Comparison of ENCODE assay signal across 10 mouse cellular contexts in the genomic region with DNA sequence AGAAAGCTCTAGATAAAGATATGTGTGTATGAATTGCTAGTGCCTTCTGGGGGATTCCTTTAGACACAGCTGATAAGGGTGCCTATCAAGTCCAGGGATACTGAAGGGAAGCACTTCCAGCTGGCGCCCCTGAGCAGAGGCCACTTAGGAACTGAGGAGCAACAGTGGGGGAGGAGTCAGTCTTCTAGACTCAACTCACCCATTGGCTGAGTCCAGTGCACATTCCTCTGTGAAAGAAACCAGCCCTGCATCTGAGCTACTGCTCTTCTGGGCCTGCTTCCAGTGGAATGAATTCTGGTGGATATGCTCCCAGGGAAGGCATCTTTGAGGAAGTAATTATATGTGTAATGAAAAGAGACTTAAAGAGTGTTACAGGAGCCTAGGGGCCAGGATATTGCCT.
A peak's percentile ranks its signal among the peaks of the same experiment; 100 is the strongest.
DNase-seq lines count a peak whose midpoint lies in the region; ATAC-seq and TF ChIP-seq lines count a peak whose summit lies in the region.
"Had no signal": no experiment of that assay in that cellular context is flagged by ENCODE, and none has a peak within 500 bp of the region (broad histone marks: within the 10 kb centered on the region; RNA-seq: fewer than 3 reads in every experiment).

No protein-coding gene starts in this region.

- no peaks in the 10 kb centered on the region for H3K36me3 ChIP-seq in kidney, embryonic 15.5 days
- no peaks in the 10 kb centered on the region for H3K36me3 ChIP-seq in limb, embryonic 14.5 days (ENCODE audit: control insufficient read depth, insufficient read depth, low read length)
- H3K36me3 ChIP-seq: G1E; liver, embryonic 13.5 days had no signal

- H3K4me1 ChIP-seq in kidney, embryonic 15.5 days, result 0 out of 2 replicates have a peak, but pooled peaks cover 2% of the 10 kb centered on the region
- H3K4me1 ChIP-seq in limb, embryonic 14.5 days (ENCODE audit: control insufficient read depth, insufficient read depth, low read length), result no peaks in the 10 kb centered on the region
- H3K4me1 ChIP-seq: liver, embryonic 13.5 days had no signal

- 54% methylated on average over 1 of the region's 1 CpGs for WGBS in kidney, embryonic 15.5 days
- 29% methylated on average over 1 of the region's 1 CpGs for WGBS in limb, embryonic 14.5 days

- no peak overlapping the region for H3K4me2 ChIP-seq in kidney, embryonic 15.5 days
- no peak overlapping the region for H3K4me2 ChIP-seq in limb, embryonic 14.5 days (replicated peaks; ENCODE audit: low read depth, low read length, severe bottlenecking)
- H3K4me2 ChIP-seq: liver, embryonic 13.5 days had no signal

- no peak for TF ChIP-seq POLR2A in limb, embryonic 14.5 days (IDR thresholded peaks at IDR 0.05; ENCODE audit: borderline replicate concordance, extremely low read depth, insufficient read depth, insufficient read length)

- no peak overlapping the region for H3K4me3 ChIP-seq in kidney, embryonic 15.5 days (replicated peaks)
- H3K4me3 ChIP-seq in limb, embryonic 14.5 days (replicated peaks; ENCODE audit: low read length), result no peak overlapping the region
- H3K4me3 ChIP-seq: liver, embryonic 13.5 days had no signal

- ATAC-seq in kidney, embryonic 15.5 days (replicated peaks; ENCODE audit: low FRiP score), result peak; percentile 88
- ATAC-seq in limb, embryonic 14.5 days (ENCODE audit: low FRiP score, low read depth), result peak; percentile 72

- no peak overlapping the region for H3K27ac ChIP-seq in kidney, embryonic 15.5 days
- no peak overlapping the region for H3K27ac ChIP-seq in limb, embryonic 14.5 days (replicated peaks; ENCODE audit: low read depth, low read length)
- H3K27ac ChIP-seq: liver, embryonic 13.5 days had no signal

- no peaks in the 10 kb centered on the region for H3K9me3 ChIP-seq in kidney, embryonic 15.5 days (replicated peaks)
- H3K9me3 ChIP-seq in limb, embryonic 14.5 days (ENCODE audit: control insufficient read depth, low read length), result no peaks in the 10 kb centered on the region
- H3K9me3 ChIP-seq: G1E; liver, embryonic 13.5 days had no signal

- H3K27me3 ChIP-seq in kidney, embryonic 15.5 days, result no peaks in the 10 kb centered on the region
- H3K27me3 ChIP-seq in limb, embryonic 14.5 days (ENCODE audit: control insufficient read depth, insufficient read depth, low read length), result no peaks in the 10 kb centered on the region
- H3K27me3 ChIP-seq: liver, embryonic 13.5 days had no signal

- no peak for DNase-seq in kidney, adult 18-20 months
- DNase-seq in NIH3T3 (ENCODE audit: low read depth), result peak; percentile 62
- DNase-seq in embryo, embryonic 9.5 days (ENCODE audit: extremely low spot score), result peak; percentile 22
- DNase-seq in limb, embryonic 14.5 days (ENCODE audit: low spot score), result peak; percentile 55
- no peak for DNase-seq in adrenal gland, adult 8-10 months
- no peak for DNase-seq in frontal cortex, adult 2 months (ENCODE audit: extremely low spot score in 1 of 2, low spot score in 1 of 2)
- DNase-seq: kidney, postnatal 36 days; liver, embryonic 13.5 days had no signal

- no peak overlapping the region for H3K9ac ChIP-seq in kidney, embryonic 15.5 days
- H3K9ac ChIP-seq in limb, embryonic 14.5 days (ENCODE audit: low read depth, low read length, severe bottlenecking), result no peak overlapping the region
- H3K9ac ChIP-seq: liver, embryonic 13.5 days had no signal

Comparison
In these comparisons a context has a peak if more than half of its experiments do, and no peak if none do; other contexts are left out.
1. DNase-seq: peak in NIH3T3 (single experiment), embryo, embryonic 9.5 days (single experiment) and limb, embryonic 14.5 days (single experiment); none in kidney, adult 18-20 months (single experiment), adrenal gland, adult 8-10 months (single experiment) and frontal cortex, adult 2 months (0 of 2).